Mouse (Mus musculus) frontal cortex, postnatal 25 days (tissue): ENCODE measurements at regions not wholly inside any gene's neighbourhood (a gene's known extent, or its start where the extent isn't known, plus 50 kb on each side); places are given as distances from the start of the nearest gene placed in this dataset.

Experiments used
- DNase-seq, 2 experiments: peaks; one replicate each; pipeline ENCODE4 v3.0.0; 2022; ENCODE audit warnings: low spot score in 2 of 2

DNA sequence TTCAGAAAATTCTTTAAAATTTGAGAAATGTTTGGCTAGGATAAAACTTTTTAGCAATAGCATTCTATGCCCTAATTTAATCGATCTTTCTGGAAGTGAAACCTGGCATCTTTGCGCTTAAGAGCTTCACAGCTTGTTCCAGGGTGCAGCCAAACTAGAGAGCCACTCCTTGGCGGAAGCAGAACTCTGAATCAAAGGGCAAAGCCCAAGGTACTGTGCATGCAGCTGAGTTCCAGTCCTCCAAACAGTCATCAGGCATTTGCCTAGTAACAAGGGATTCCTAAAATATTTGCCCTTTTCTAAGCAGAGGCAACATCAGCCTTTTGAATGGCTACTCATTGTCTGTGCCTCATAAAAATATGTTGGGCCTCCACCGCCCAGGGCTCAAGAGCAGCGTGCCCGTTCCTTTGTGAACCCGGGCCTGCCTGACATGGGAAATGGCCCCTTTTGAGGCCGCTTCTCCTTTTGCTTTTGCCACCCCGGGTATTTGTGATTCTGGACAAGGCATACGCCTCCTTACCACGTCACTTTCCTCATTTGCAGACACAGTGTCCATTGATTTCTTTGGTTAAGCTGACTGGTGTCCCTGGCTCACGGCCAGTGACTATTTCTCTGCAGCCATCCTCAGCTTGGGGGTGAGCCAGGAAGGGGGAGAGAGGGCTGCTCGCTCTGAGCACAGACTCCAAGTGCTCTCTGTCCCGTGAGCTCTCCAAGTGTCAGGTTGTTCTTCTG lies 402.2 kb upstream of the Smim15 start:
- peak; percentile 29 to 43 for DNase-seq

GRCm38 (mm10) chr13:107639620-107640019 lies 404.6 kb upstream of the Smim15 start:
- DNase-seq = no peak

GRCm38 (mm10) chr13:107637269-107637668 lies 407.0 kb upstream of the Smim15 start:
- DNase-seq = no peak

GRCm38 (mm10) chr13:107635114-107635513 lies 409.1 kb upstream of the Smim15 start:
- DNase-seq = no peak

DNA sequence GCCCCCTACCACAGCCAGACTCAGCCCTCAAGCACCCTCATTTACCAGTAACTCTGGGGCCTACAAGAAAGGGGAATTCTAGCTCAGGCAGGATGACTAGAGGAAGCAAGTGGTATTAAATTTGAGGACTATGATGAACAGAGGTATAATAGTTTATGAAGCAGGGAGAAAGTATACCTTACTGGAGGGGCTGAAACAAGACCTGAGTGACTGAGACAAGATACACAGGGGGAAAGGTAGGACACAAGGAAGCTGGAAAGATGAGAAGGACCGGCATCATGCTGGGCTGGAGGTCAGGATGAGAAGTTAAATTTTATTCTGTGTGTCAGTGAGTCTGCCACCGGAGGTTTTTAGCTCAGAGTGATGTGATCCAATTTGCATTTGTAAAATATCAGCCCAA lies 417.2 kb upstream of the Smim15 start:
- DNase-seq = no peak

GRCm38 (mm10) chr13:107626670-107627069 lies 417.6 kb upstream of the Smim15 start:
- no peak for DNase-seq

- no peak for DNase-seq
Observed at GRCm38 (mm10) chr13:107621337-107621736, 422.9 kb upstream of the Smim15 start.

GRCm38 (mm10) chr13:107620887-107621286 lies 423.4 kb upstream of the Smim15 start:
- DNase-seq = no peak

GRCm38 (mm10) chr13:107620210-107620609 lies 424.0 kb upstream of the Smim15 start:
- DNase-seq = no peak

DNA sequence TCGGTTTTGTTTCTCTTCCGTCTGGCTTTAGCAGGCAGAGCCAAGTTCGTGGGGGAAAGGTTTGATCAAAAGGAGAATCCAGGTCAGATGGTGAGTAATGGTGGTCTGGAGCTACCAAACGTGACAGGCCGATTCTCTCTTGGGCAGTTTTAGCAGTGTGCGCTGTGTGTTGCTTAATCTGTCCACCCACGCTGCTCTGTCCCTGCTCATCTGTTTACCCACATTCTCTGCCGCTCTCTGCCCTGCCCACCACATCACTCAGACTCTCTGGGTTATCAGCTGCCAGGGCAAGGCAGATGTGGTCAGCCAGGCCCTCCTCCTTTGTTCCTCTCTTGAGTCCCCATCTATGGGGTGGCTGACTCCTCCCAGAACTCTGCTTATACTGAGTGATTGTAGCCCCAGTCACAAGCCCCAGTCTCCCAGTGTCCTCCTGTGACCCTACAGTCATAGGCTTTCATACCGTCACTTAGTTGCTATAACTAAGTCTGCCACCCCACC lies 424.8 kb upstream of the Smim15 start:
- no peak for DNase-seq

DNA sequence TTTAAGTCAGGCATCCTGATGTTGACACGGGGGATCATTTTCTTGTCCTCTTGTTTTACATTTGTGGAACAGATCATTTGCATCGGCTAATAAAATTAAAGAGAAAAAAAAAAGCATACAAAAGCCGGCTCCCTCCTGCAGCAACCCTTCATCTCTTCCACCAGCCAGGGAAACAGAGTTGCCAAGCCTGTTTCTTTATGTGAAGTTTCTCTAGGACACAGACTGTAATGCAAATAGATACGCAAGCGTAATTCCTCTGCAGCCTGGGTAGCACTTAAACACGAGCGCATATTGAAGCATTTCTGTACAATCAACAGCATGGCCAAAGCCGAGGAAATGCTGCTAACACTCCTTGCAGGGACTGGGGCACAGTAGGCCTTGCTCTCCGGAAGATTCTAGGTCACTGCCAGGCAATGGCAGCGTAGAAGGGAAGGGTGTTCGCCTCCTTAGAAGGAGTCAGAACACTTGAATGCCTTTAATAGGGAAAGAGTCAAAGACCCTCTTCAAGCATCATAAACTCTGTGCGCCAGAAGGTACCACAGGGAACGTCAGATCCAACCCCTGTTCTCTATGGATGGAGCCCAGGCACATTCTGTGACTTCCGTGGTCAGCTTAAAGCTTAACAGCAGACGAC lies 425.3 kb upstream of the Smim15 start:
- DNase-seq = no peak

- DNase-seq = no peak
Observed at GRCm38 (mm10) chr13:107618369-107618771, 425.9 kb upstream of the Smim15 start.

DNA sequence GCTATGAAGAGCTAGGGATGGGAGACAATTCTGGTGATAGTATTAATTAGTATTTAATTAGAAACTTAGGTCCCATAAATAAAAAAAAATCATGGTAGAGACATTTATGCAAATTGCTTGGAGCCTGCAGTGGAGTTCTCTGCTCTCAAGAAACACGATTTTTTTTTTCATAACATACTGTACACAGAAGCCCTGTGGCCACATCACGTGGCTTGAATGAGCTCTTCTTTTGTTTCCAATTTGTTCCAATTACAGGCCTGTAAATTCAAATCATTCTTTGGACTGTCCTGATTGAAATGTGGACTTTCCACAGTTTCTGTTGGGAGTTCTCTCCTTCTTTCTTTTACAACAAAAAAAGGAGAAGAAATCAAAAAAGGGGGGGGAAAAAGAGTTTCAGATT lies 426.7 kb upstream of the Smim15 start:
- no peak for DNase-seq

- DNase-seq = no peak
Observed at GRCm38 (mm10) chr13:107616775-107617174, 427.5 kb upstream of the Smim15 start.

DNA sequence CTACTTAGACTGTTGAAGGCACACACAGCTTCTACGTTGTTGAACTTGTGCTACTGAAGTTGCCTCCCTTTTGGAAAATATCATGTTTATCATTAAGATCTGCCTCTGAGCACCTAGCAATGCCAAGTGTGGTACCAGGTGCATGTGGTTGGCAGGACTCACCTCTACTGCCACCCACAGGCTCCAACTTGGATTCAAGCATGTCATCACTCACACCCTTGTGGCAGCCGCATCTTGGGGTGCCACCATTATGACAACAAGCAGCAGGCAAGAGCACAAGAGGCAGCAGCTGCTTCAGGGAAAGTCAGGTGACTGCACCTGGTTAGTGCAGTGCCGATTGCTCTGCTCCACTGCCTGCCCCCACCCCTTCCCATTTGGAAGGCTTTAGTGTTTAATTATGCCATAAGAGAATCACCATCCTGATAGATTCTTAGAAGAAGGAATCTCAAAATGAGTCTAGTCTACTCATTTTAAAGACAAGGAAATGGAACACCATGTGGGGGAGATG lies 435.2 kb upstream of the Smim15 start:
- DNase-seq = no peak

GRCm38 (mm10) chr13:107607294-107607693 lies 437.0 kb upstream of the Smim15 start:
- no peak for DNase-seq

- no peak for DNase-seq
Observed at GRCm38 (mm10) chr13:107602149-107602548, 442.1 kb upstream of the Smim15 start.

GRCm38 (mm10) chr13:107601132-107601439 lies 443.2 kb upstream of the Smim15 start:
- DNase-seq = no peak

DNA sequence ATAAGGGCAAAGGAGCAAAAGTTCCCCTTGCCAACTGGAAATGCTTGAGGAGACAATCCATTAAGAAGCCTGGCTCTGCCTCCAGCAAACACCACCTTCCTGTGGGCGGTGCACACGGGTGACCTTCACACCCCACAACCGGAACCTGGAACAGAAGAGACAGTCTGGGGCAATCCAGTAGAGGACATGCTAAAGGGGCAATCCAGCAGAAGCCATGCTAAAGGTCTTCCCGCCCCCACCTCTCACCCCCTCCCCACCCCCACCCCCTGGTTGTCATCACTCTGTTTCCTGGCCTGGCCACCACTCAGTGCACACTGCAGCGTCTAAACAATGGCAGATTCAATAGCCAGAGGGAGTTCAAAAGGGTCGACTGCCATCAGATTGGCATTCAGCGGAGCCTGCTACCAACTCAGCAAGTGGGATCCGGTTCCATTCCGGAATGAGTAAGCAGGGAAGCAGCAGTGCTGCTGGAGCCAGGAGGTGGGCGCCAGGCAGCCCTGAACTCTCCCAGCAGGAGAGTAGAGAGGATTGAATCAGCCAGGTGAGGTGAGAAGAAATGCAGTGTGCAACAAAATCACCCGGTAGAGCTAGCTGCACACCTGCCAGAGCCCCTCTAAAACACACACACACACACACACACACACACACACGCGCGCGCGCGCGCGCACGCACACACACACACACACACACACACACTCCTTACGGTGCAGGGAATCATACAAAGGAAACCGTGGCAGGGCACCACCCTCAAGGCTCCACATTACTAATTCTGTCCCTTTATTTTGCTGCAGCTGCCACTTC lies 443.7 kb upstream of the Smim15 start:
- peak in 1 of 2 experiments; percentile 9 for DNase-seq

GRCm38 (mm10) chr13:107599094-107599644 lies 445.1 kb upstream of the Smim15 start:
- no peak for DNase-seq

GRCm38 (mm10) chr13:107598391-107598790 lies 445.9 kb upstream of the Smim15 start:
- DNase-seq = no peak

GRCm38 (mm10) chr13:107597217-107597616 lies 447.0 kb upstream of the Smim15 start:
- DNase-seq = no peak
